Mouse (Mus musculus) small intestine, adult 2 months (tissue): ENCODE data around the gene Mrpl2. TPM values are rescaled to one million over a fixed set of nuclear protein-coding genes. Genes with fewer than 3 reads are reported as not detected.

ENCODE experiments used
- H3K27ac ChIP-seq: fragments of 200-500 bp; 2 replicates; pipeline ENCODE4 v1.5.1; 2012; ENCODE audit warnings: low read depth, low read length, control low read depth, inconsistent platforms; ENCODE audit not compliant: insufficient read depth
- H3K27me3 ChIP-seq: fragments of 200-500 bp; 2 replicates; pipeline ENCODE4 v1.6.1; 2012; ENCODE audit warnings: mild to moderate bottlenecking, moderate library complexity, low read length, inconsistent platforms; ENCODE audit not compliant: control insufficient read depth, insufficient read depth
- H3K36me3 ChIP-seq: fragments of 200-500 bp; 2 replicates; pipeline ENCODE4 v1.6.1; 2012; ENCODE audit warnings: mild to moderate bottlenecking, low read length, control low read depth, inconsistent platforms; ENCODE audit not compliant: control insufficient read depth, insufficient read depth
- H3K4me1 ChIP-seq: fragments of 200-500 bp; 2 replicates; pipeline ENCODE4 v1.6.1; 2012; ENCODE audit warnings: low read length, inconsistent platforms, mixed read lengths; ENCODE audit not compliant: control insufficient read depth, insufficient read depth, insufficient read length
- H3K4me3 ChIP-seq: fragments of 200-500 bp; 2 replicates; pipeline ENCODE4 v1.5.1; 2012; ENCODE audit warnings: low read depth, mild to moderate bottlenecking, control low read depth, inconsistent platforms, low read length, moderate library complexity
- CTCF ChIP-seq: fragments of 200-500 bp; IDR thresholded peaks from 2 replicates; pipeline ENCODE4 v1.5.1; 2012; ENCODE audit warnings: low read depth, mild to moderate bottlenecking, control low read depth, inconsistent platforms, low read length, moderate library complexity, mixed read lengths; ENCODE audit not compliant: insufficient replicate concordance, insufficient read length; ENCODE audit errors: extremely low read depth
- POLR2A ChIP-seq: fragments of 200-500 bp; IDR thresholded peaks from 2 replicates; pipeline ENCODE4 v1.6.1; 2012; ENCODE audit warnings: low read depth, mild to moderate bottlenecking, control low read depth, inconsistent platforms, low read length, moderate library complexity
- WGBS: fragments of 180-500 bp; shearing (Covaris S2); methylation state at CpG from one replicate; pipeline ENCODE4 v1.1.7; 2018; 5-methylcytosine and 5-hydroxymethylcytosine counted together
- polyA plus RNA-seq: library from polyadenylated mRNA; depleted of rRNA; stranded (reverse); fragments of >200 nt; gene quantifications from 2 replicates; pipeline ENCODE4 v1.2.3, GENCODE M21; 2012

Mrpl2 gene
- polyA plus RNA-seq, 1 experiment, result 82.8 TPM

DNA sequence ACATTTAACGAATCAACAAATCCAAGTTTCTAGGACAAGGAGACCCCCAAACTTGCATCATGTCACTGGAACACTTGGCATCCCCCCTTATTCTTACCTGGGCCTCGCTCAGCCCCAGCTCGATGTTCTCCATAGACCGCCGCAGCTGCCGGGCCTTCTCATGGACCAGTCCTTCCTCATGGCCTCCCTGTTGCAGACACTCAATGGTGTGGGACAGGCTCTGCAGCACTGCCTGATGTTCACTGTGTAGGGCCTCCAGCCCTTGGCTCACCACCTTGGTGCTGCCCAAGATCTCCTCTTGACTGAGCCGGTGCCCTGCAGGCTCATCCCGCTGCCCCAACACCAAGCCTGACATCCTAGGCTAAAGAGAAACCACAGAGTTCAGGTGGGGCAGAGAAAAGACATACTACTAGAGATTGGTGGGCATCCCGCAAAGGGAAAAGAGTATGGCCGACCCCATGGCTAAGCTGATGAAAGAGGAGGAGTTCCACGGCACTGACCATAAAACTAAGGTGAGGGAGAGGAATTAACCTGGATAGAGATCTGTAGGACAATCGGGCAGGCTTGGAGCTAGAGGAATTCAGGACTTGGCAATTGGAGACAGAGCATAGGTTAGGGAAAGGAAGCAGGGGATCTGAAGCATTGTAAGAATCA, 1.8 kb upstream of the Mrpl2 start:
- 57% methylated on average over 12 of the region's 12 CpGs for WGBS
- peak overlapping the region; percentile 100 for H3K27ac ChIP-seq

GRCm38 (mm10) chr17:46644916-46645475, 1.0 kb upstream of the Mrpl2 start:
- TF ChIP-seq CTCF (no peak), POLR2A (peak; percentile 74)
- H3K27me3 ChIP-seq, result no peaks in the 10 kb centered on the region
- H3K36me3 ChIP-seq, result peaks cover 37% of the 10 kb centered on the region
- H3K4me1 ChIP-seq, result peaks cover 5% of the 10 kb centered on the region
- H3K27ac ChIP-seq, result peak overlapping the region; percentile 100
- peak overlapping the region; percentile 91 for H3K4me3 ChIP-seq
- 3% methylated on average over 11 of the region's 11 CpGs for WGBS

More for the DNA sequence above, 1.8 kb upstream of the Mrpl2 start:
- TF ChIP-seq CTCF, result no peak
- no peak; the same call in 1 of the 2 replicates for TF ChIP-seq POLR2A
- Histone ChIP-seq H3K4me3 (peak overlapping the region; percentile 91), H3K36me3 (peaks cover 44% of the 10 kb centered on the region), H3K4me1 (peaks cover 3% of the 10 kb centered on the region; the same call in 1 of the 2 replicates), H3K27me3 (no peaks in the 10 kb centered on the region)

DNA sequence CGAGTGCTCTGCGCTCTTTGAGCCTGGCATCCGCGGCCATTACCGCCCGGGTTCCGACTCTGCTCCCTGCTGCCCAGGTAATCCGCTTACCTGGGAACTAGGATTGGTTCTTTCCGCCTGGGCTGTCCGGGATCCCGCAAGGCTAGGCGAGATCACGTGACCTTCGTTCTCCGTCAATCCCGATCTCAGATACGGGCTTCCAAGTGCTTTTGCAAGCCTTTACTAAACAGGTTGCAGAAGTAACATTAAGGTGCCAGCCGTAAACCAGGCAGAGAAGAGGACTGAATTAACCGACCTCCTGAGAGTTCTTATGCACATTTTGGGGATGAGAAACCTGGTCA, 263 bp downstream of the Mrpl2 start:
- no peak for TF ChIP-seq CTCF
- no peak for TF ChIP-seq POLR2A
- H3K36me3 ChIP-seq, result peaks cover 25% of the 10 kb centered on the region
- H3K4me1 ChIP-seq, result peaks cover 5% of the 10 kb centered on the region
- H3K4me3 ChIP-seq, result peak overlapping the region; percentile 95
- H3K27me3 ChIP-seq, result no peaks in the 10 kb centered on the region
- H3K27ac ChIP-seq, result peak overlapping the region; percentile 77
- WGBS, result under 1% methylated on average over 19 of the region's 19 CpGs

DNA sequence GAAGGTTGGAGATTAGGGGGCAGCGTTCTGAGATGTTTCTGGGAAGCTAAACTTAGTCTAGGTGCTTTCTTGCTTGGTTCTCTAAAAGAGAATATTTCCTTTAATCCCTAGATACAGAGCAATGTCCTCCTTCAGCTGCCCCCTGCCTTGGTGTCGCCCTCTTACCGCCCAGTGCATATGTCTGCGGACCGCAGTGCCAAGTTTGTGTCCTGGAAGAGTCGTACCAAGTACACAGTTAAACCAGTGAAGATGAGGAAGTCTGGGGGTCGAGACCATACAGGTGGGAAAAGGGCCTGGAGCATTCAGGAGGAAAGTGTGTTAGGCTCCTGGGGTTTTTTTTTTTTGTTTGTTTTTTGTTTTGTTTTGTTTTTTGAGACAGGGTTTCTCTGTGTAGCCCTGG, 1.2 kb downstream of the Mrpl2 start:
- 90% methylated on average over 7 of the region's 7 CpGs for WGBS
- Histone ChIP-seq H3K27ac (no peak overlapping the region), H3K36me3 (peaks cover 17% of the 10 kb centered on the region), H3K27me3 (no peaks in the 10 kb centered on the region), H3K4me1 (peaks cover 9% of the 10 kb centered on the region), H3K4me3 (no peak overlapping the region)
- no peak for TF ChIP-seq CTCF
- no peak for TF ChIP-seq POLR2A

GRCm38 (mm10) chr17:46648436-46648835, 2.4 kb downstream of the Mrpl2 start:
- no peaks in the 10 kb centered on the region for H3K27me3 ChIP-seq
- peaks cover 10% of the 10 kb centered on the region for H3K36me3 ChIP-seq
- H3K4me1 ChIP-seq, result peaks cover 9% of the 10 kb centered on the region
- H3K4me3 ChIP-seq, result no peak overlapping the region
- H3K27ac ChIP-seq, result no peak overlapping the region
- WGBS, result 92% methylated on average over 9 of the region's 9 CpGs
- TF ChIP-seq CTCF, result no peak
- TF ChIP-seq POLR2A, result no peak

DNA sequence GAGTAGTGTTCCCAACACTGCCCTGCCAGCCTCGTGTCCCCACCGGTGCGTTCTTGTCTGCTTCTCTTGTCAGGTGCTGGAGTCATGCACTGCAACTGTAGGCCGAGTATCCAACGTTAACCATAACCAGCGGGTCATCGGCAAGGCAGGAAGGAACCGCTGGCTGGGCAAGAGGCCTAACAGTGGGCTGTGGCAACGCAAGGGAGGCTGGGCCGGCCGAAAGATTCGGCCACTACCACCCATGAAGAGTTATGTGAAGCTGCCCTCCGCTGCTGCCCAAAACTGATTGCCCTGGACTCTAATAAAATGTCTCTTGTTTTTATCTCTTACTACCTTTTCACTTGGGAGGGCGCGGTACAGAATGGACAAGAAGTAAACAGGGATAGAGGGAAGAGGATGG, 3.8 kb downstream of the Mrpl2 start:
- Histone ChIP-seq H3K27me3 (no peaks in the 10 kb centered on the region), H3K27ac (peak overlapping the region; percentile 1; the same call in 1 of the 2 replicates), H3K4me1 (peaks cover 6% of the 10 kb centered on the region; the same call in 1 of the 2 replicates), H3K36me3 (peaks cover 7% of the 10 kb centered on the region), H3K4me3 (peak overlapping the region; percentile 80)
- TF ChIP-seq CTCF (no peak), POLR2A (no peak)
- 41% methylated on average over 15 of the region's 15 CpGs for WGBS

- peaks cover 7% of the 10 kb centered on the region for H3K36me3 ChIP-seq
- under 1% methylated on average over 58 of the region's 58 CpGs for WGBS
Observed at GRCm38 (mm10) chr17:46650232-46651031, 4.4 kb downstream of the Mrpl2 start, which contains the start of gene Cul7. TSS of gene Cul7 (plus strand) at chr17:46650337.

More at GRCm38 (mm10) chr17:46650232-46651031, 4.4 kb downstream of the Mrpl2 start, which contains the start of gene Cul7:
- Histone ChIP-seq H3K27me3 (no peaks in the 10 kb centered on the region), H3K27ac (peak within 1 kb of the TSS; percentile 34), H3K4me3 (peak within 1 kb of the TSS; percentile 80), H3K4me1 (peaks cover 6% of the 10 kb centered on the region; the same call in 1 of the 2 replicates)
- TF ChIP-seq POLR2A (no peak), CTCF (no peak)
